Mouse (Mus musculus) kidney, postnatal 0 days (tissue): ENCODE data around the gene Sf3b1. TPM values are rescaled to one million over a fixed set of nuclear protein-coding genes. Genes with fewer than 3 reads are reported as not detected.

ENCODE experiments used
- ATAC-seq: fragments of 200-750 bp; cut with Nextera tagmentation; replicated peaks from 2 replicates; pipeline ENCODE4 v1.8.0; 2017; ENCODE audit warnings: low read depth, moderate number of reproducible peaks, moderate TSS enrichment, moderate library complexity; ENCODE audit not compliant: low FRiP score
- DNase-seq: peaks from one replicate; pipeline ENCODE4 v3.0.0-alpha.2; 2016; ENCODE audit warnings: low spot score
- H3K27ac ChIP-seq: fragments of 300-500 bp; sonication (generic); 2 replicates; pipeline ENCODE4 v1.5.1; 2014; ENCODE audit warnings: mild to moderate bottlenecking
- H3K27me3 ChIP-seq: fragments of 300-500 bp; sonication (generic); 2 replicates; pipeline ENCODE4 v1.6.1; 2014; ENCODE audit warnings: low read length, mixed read lengths; ENCODE audit not compliant: insufficient read depth
- H3K36me3 ChIP-seq: fragments of 300-500 bp; sonication (generic); 2 replicates; pipeline ENCODE4 v1.6.1; 2014; ENCODE audit warnings: low read length, mixed read lengths; ENCODE audit not compliant: insufficient read depth
- H3K4me1 ChIP-seq: fragments of 300-500 bp; sonication (generic); replicated peaks from 2 replicates; pipeline ENCODE4 v1.6.1; 2014; ENCODE audit warnings: antibody characterized with exemption, low read length, mixed read lengths; ENCODE audit not compliant: insufficient read depth
- H3K4me2 ChIP-seq: fragments of 300-500 bp; sonication (generic); 2 replicates; pipeline ENCODE4 v1.6.1; 2014; ENCODE audit warnings: mild to moderate bottlenecking, low read length, moderate library complexity, mixed read lengths
- H3K4me3 ChIP-seq: fragments of 300-500 bp; sonication (generic); replicated peaks from 2 replicates; pipeline ENCODE4 v1.5.1; 2014; ENCODE audit warnings: low read depth, low read length
- H3K9ac ChIP-seq: fragments of 300-500 bp; sonication (generic); 2 replicates; pipeline ENCODE4 v1.6.1; 2014; ENCODE audit warnings: low read depth, low read length
- H3K9me3 ChIP-seq: fragments of 300-500 bp; sonication (generic); replicated peaks from 2 replicates; pipeline ENCODE4 v1.6.1; 2016; ENCODE audit warnings: low read length, inconsistent platforms, mixed read lengths
- CTCF ChIP-seq: IDR thresholded peaks from 2 replicates; pipeline ENCODE4 v1.5.1; 2016; ENCODE audit warnings: antibody characterized with exemption, low read depth, mild to moderate bottlenecking, moderate library complexity
- WGBS: fragments of 180-500 bp; shearing (Covaris S2); extraction: QIAGEN DNeasy Blood & Tissue Kit; methylation state at CpG from one replicate; pipeline ENCODE4 v1.1.7; 2014; 5-methylcytosine and 5-hydroxymethylcytosine counted together
- polyA plus RNA-seq: library from polyadenylated mRNA; unstranded; fragments of >200 nt; fragmentation: Nextera tagmentation; extraction: Ambion mirVana; gene quantifications from 2 replicates; pipeline ENCODE4 v1.2.1, GENCODE M21; 2015

Gene Sf3b1
- polyA plus RNA-seq, 1 experiment from 2014 or later, result 271 TPM

DNA sequence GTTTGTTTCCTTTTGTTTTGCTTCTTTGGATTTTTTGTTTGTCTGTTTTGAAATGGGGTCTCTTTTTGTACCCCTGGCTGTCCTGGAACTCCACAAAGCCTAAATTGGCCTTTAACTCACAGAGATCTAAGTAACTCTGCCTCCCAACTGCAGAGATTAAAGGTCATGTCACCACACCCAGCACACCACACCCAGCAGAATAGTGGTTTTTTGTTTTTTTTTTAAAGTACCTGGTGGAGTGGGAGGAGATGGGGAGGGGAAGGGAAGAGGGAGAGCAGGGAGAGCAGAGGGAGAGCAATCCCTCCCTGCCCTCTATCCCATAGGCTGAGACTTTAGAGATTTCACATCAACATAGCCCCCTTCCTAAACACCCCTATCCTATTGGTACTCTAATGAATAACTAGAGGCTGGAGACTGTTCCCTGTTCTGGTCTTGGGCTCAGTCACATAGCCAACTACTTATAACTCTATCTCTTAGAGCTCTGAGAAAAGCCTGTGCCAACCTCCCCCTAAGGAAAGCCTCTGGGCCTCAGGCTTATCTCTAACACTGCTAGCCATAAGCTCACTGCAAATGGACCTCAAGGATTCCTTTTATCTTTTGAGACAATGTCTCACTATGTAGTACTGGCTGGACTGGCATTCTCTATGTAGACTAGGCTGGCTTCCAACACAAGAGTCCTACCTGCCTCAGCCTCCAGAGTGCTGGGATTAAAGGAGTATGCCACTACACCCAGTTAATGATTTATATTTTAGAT, 3.9 kb upstream of the Sf3b1 start:
- H3K9ac ChIP-seq, result no peak overlapping the region
- TF ChIP-seq CTCF, result no peak
- H3K4me3 ChIP-seq, result no peak overlapping the region
- no peaks in the 10 kb centered on the region for H3K36me3 ChIP-seq
- H3K4me1 ChIP-seq, result no peaks in the 10 kb centered on the region
- ATAC-seq (no peak), DNase-seq (no peak)
- no peak overlapping the region for H3K27ac ChIP-seq
- no peaks in the 10 kb centered on the region for H3K27me3 ChIP-seq
- H3K9me3 ChIP-seq, result no peaks in the 10 kb centered on the region
- H3K4me2 ChIP-seq, result no peak overlapping the region

DNA sequence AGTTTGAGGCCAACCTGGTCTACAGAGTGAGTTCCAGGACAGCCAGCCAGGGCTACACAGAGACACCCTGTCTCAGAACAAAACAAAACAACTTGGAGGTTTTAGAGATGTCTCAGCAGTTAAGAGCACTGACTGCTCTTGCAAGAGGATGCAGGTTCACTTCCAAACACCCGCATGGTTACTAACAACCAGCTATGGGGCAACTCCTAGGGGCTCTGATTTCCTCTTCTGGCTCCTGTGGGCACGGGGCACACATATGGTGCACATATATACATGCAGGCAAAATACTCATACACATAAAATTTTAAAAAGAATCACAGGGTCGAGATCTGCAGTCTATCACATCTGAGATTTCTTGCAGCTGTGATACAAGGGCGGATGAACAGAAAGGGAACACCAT, 2.2 kb upstream of the Sf3b1 start:
- WGBS, result 69% methylated on average over 4 of the region's 4 CpGs
- H3K4me1 ChIP-seq, result no peaks in the 10 kb centered on the region
- no peaks in the 10 kb centered on the region for H3K27me3 ChIP-seq
- no peaks in the 10 kb centered on the region for H3K36me3 ChIP-seq
- no peak for ATAC-seq
- no peak overlapping the region for H3K4me2 ChIP-seq
- no peak overlapping the region for H3K4me3 ChIP-seq
- H3K9ac ChIP-seq, result no peak overlapping the region
- no peak overlapping the region for H3K27ac ChIP-seq
- DNase-seq, result no peak
- no peaks in the 10 kb centered on the region for H3K9me3 ChIP-seq
- no peak for TF ChIP-seq CTCF

DNA sequence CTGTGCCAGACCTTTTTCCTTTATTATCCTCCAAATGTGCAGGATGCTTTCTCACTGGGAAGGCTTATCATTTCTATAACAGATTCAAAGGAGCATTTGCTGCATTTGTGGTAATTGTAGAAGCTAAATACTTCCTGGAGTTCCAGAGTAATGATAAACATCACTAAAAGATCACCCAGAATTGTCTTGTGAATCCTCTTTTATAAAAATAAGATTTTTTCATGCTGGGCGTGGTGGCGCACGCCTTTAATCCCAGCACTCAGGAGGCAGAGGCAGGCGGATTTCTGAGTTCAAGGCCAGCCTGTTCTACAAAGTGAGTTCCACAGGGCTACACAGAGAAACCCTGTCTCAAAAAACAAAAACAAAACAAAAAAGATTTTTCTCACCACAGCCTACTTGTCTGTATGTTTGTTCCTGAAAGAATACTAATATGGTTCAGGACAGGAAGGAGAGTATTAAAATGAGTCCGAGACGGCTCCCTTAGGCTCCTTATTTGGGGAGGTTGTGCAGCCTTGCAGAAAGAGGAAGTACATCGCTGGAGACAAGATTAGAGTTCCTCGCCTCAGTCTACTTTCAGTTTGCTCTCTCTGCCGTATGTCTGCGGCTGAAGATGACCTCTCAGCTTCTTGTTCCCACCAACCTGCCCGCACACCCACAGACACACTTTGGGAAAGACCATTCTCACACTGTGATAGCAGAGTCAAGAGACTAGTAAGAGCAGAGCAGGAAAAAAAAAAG, 1.4 kb upstream of the Sf3b1 start:
- Histone ChIP-seq H3K9me3 (no peaks in the 10 kb centered on the region), H3K4me1 (no peaks in the 10 kb centered on the region), H3K4me3 (no peak overlapping the region), H3K9ac (no peak overlapping the region), H3K27me3 (no peaks in the 10 kb centered on the region), H3K36me3 (no peaks in the 10 kb centered on the region), H3K4me2 (no peak overlapping the region), H3K27ac (no peak overlapping the region)
- TF ChIP-seq CTCF, result no peak
- ATAC-seq (no peak), DNase-seq (peak; percentile 28)
- WGBS, result 76% methylated on average over 11 of the region's 11 CpGs

DNA sequence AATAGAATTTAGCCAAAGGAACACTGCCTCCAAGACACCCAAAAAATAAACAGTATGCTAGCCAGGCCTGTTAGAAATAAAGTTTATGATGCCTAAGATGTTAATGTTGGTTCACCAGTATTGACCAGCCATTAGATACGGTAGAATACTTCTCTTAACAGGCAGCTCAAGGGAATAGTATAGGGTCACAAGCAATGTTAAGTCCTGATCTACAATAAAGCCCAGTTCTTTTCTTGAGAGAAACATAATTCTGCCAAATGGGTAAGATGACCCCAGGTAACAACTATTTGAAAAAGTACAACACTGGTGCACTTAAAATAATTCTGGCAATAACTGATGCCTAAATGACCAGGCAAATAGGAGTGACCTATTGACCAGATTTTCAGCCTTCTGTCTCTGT, 685 bp upstream of the Sf3b1 start:
- ATAC-seq (no peak), DNase-seq (no peak)
- Histone ChIP-seq H3K27me3 (no peaks in the 10 kb centered on the region), H3K36me3 (no peaks in the 10 kb centered on the region), H3K9me3 (no peaks in the 10 kb centered on the region), H3K9ac (0 out of 2 replicates have a peak overlapping the region, but pooled peaks have one; percentile 99), H3K27ac (peak overlapping the region; percentile 97; the same call in 1 of the 2 replicates), H3K4me2 (peak overlapping the region; percentile 75; the same call in 1 of the 2 replicates), H3K4me3 (peak overlapping the region; percentile 99; the same call in 1 of the 2 replicates), H3K4me1 (no peaks in the 10 kb centered on the region)
- no peak for TF ChIP-seq CTCF
- 89% methylated on average over 1 of the region's 1 CpGs for WGBS

DNA sequence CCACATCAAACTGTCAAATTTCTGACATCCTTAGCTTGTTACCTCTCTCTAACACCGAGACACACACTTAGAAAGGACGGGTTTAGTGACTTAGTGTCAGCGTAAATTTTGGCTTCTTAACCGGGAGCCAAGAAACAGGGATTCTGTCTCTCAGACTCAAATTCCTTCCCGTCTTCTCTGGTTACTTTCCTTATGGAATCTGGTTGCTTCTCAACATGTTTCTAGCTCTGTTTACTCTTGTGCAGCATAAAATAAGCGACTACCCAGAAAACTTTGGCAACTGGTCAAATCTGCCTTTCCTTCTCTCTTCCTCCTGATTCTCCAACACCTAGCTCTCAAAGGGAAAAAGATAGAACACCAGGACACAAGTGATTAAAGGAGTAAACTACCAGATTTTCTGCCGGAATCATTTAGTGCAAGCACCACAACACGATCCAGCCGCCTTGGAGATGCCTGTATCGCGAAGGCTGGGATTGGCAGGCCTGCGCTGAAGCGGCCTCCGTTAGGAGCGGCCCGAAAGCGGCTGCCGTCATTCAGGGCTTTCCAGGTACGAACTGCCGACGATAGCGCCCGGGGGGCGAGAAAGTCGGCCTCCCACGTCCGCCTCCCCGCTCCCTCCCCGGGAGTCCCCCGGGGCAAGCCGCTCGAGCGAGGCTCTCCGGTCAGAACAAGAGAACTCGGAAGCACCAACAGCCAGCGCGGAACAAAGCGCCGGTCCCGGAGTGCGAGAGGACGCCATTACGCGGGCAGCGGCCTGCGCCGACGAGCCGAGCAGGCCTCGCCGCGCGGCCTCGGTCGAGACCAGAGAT, 633 bp downstream of the Sf3b1 start:
- H3K27ac ChIP-seq, result peak overlapping the region; percentile 97
- H3K36me3 ChIP-seq, result no peaks in the 10 kb centered on the region
- peak overlapping the region; percentile 99 for H3K9ac ChIP-seq
- no peaks in the 10 kb centered on the region for H3K9me3 ChIP-seq
- H3K4me1 ChIP-seq, result no peaks in the 10 kb centered on the region
- DNase-seq, result peak; percentile 36
- WGBS, result under 1% methylated on average over 55 of the region's 55 CpGs
- H3K27me3 ChIP-seq, result no peaks in the 10 kb centered on the region
- peak overlapping the region; percentile 99 for H3K4me3 ChIP-seq
- H3K4me2 ChIP-seq, result peak overlapping the region; percentile 75
- peak; percentile 47 for ATAC-seq
- no peak for TF ChIP-seq CTCF
